Mouse (Mus musculus): ENCODE results near the gene Zfp281.

Zfp281 gene

DNA sequence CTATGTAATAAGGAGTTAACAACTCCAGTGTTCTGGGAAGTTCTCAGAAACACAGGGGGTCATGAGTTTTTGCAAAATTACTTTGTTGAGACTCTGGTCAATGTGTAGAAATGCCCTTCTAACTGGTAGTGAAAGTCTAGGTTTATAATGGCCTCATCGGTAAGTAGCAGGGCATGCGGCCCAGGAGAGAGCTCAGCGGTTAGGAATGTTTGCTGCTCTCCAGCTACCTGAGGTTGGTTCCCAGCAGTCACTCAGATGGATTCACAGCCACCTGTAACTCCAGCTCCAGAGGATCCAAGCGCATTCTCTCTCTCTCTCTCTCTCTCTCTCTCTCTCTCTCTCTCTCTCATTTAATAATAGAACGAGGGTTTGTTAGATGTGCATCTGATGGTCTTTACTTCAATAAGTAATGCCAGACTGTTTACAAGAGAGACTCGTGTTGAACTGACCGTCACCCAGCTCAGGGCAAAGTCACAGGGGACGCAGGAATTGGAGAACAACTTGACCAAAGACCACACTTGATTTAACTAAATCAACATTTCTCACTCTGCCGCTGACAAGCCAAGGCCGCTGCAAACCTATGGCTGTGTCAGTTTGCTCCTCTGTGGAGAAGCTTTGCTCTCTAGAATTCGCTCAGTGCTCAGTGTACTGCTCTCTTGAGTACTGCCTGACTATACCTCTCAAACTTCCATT, 9.8 kb upstream of the Zfp281 start:
- no peak for DNase-seq

DNA sequence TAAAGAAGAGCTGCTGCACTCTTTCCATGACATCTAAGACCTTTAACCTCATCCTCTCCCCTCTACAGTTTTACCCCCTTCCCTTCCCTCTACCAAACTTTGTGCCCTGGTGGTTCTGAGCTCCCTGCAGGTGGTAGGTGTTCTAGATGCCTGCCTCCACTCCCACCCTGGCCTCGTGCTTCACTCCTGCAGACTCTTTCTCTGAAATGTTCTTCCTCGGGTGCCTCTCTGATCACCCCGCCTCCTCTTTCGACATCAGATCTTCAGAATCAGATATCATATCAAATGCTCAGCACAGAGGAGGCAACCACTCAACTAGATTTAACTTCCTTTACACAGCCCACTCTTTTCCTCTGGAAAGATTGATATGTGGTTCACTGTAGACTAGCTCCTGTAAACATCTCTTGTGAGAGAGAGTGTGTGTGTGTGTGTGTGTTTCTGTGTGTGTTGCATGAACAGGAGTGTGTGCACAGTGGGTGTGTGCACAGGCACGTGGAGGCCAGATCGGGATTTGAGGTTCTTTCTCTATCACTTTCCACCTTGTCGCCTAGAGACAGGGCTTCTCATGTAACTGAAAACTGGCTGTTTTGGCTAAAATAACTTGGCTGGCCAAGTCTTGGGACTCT, 7.4 kb upstream of the Zfp281 start:
- DNase-seq, result no peak

DNA sequence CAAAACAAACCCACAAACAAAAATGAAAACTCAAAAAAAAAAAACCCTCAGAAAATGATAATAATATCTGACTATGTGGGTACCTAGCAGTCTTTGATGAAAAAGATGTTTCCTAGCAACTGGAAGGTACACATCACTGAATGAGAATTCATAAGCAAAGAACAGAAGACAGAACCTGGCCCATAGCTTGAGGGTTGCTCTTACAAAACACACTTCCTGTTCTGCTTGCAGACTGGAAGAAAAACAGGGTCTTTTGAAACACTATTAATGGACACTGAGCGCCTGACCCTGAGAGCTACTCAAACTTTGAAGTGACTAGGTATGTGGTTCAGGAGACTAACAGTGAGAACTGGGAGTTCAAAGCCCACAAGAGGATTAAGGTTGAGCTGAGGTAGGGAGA, 6.1 kb upstream of the Zfp281 start:
- DNase-seq, result no peak

DNA sequence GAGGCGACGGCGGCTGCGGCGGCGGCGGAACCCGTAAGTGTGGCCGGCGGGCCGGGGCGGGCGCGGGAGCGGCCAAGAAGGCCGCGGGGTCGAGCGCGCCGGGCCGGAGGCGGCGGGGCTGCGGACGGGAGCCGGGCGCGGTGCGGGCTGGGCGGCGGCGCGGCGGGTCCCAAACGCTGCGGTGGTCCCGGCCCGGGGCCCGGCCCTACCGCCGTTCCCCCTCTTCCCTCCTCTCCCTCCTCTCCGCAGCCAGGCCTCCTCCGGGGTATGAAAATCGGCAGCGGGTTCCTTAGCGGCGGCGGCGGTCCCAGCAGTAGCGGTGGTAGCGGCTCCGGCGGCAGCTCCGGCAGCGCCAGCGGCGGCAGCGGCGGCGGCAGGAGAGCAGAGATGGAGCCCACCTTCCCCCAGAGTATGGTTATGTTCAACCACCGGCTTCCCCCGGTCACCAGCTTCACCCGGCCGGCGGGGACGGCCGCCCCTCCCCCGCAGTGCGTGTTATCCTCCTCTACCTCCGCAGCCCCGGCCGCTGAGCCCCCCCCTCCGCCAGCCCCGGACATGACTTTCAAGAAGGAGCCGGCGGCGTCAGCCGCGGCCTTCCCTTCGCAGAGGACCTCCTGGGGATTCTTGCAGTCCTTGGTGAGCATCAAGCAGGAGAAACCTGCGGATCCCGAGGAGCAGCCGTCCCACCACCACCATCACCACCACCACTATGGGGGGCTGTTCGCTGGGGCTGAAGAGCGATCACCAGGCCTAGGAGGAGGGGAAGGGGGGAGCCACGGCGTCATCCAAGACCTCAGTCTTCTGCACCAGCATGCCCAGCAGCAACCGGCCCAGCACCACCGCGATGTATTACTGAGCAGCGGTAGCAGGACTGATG, 556 bp downstream of the Zfp281 start:
- peak; percentile 50 for DNase-seq

DNA sequence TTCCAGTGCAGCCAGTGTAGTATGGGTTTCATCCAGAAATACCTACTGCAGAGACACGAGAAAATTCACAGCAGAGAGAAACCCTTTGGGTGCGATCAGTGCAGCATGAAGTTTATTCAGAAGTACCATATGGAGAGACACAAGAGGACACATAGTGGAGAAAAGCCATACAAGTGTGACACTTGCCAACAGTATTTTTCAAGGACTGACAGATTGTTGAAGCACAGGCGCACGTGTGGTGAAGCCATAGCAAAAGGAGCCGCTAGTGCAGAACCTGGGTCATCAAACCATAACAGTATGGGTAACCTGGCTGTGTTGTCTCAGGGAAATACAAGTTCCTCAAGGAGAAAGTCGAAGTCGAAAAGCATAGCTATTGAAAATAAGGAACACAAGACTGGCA, 1.4 kb downstream of the Zfp281 start:
- DNase-seq, result no peak

DNA sequence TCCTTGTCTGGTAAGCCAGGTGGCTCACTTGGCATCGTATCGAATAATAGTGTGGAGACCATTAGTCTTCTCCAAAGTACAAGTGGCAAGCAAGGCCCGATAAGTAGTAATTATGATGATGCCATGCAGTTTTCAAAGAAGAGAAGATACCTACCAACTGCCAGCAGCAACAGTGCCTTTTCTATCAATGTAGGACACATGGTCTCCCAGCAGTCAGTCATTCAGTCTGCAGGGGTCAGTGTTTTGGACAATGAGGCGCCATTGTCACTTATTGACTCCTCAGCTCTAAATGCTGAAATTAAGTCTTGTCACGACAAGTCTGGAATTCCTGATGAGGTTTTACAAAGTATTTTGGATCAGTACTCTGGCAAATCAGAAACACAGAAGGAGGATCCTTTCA, 2.1 kb downstream of the Zfp281 start:
- no peak for DNase-seq

DNA sequence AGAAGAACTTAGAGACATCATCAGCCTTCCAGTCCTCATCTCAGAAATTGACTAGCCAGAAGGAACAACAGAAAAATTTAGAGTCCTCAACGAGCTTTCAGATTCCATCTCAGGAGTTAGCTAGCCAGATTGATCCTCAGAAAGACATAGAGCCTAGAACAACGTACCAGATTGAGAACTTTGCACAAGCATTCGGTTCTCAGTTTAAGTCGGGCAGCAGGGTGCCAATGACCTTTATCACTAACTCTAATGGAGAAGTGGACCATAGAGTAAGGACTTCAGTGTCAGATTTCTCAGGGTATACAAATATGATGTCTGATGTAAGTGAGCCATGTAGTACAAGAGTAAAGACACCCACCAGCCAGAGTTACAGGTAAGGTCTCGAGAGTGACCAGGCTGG, 2.9 kb downstream of the Zfp281 start:
- no peak for DNase-seq

DNA sequence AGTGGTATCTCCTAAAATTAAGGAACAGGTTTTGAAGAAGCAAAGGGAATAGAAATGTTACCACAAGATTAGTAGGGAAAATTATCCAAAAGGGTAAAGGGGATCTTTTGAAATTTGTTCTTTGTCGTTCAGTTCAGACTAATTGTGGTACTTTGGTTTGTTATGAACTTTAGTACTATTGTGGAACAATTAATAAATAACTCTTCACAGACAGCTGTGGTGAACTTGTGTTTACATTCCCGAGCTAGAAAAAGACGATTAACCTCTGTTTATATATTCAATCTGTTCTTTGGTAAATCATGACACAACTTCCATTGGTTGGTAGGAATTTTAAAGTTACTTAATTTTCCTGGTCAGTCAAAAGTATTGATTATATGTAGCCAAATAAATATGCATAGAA, 8.2 kb downstream of the Zfp281 start:
- DNase-seq, result no peak

DNA sequence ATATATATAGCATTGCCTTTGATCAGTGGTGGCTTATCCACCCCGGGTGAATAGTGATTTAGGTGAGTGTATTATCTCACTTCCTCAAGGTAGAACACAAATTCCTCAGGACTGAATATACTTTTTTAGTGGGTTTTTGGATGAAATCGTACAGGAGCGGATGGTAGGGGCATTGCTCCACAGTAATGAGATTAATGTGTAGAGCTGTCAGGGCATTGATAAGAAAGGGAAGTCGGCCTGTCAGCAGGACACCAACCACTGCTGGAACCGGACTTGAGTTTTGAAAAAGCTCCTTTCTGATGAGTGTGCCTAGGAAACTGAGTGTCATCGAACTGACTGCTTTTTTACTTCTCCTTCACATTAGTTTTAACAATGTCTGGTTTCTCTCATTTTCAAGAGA, 10.9 kb downstream of the Zfp281 start:
- DNase-seq, result no peak

DNA sequence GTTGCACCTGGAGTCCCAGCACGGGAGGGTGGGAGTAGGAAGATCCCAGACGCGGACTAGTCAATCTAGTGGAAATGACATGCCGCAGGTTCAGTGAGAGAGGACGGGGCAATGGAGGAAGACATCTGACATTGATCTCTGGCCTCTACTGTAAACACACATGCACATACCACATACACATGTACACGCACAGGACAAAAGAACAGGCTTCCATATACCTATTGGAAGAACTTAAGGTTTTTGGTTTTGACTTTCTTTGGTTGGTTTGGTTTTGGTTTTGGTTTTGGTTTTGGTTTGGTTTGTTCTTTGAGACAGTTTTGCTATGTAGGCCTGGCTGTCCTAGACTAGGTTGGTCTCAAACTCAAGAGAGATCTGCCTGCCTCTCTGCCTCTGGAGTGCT, 12.2 kb downstream of the Zfp281 start:
- no peak for DNase-seq

DNA sequence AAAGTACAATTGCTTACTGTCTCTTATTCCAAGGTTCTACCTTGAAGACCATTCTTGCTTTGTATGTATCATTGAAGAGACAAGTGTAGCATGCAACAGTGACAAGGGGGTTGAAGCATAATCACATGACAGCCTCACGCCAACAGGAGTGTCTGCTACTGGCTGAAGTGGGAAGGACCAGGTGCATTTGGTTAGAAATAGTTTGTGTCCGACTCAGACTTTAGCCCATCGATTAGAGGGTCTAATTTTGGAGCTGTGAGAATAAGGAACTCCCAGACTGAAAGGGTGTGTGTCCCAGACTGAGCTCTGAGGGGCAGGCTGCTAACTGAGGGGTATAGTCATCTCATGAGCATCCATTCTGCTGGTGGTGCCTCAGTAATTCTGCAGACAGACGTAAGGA, 13.0 kb downstream of the Zfp281 start:
- no peak for DNase-seq

DNA sequence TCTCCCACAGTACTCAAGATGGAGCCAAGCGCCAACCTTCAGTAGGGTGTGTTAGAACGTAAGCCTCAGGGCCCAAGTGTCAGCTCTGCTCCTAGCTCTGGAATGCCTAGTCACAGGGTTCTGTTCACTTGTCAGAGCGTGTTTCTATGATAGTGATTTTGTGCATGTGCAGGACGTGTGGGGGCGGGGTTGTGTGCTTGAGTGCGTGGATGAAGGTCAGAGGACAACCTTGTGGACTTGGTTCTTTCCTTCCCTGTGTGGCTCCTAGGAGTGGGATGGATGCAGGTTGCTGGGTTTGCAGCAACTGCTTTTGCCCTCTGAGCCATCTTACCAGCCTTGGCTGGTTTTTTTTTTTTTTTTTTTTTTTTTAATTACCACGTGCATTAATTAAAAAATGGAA, 13.5 kb downstream of the Zfp281 start:
- no peak for DNase-seq

DNA sequence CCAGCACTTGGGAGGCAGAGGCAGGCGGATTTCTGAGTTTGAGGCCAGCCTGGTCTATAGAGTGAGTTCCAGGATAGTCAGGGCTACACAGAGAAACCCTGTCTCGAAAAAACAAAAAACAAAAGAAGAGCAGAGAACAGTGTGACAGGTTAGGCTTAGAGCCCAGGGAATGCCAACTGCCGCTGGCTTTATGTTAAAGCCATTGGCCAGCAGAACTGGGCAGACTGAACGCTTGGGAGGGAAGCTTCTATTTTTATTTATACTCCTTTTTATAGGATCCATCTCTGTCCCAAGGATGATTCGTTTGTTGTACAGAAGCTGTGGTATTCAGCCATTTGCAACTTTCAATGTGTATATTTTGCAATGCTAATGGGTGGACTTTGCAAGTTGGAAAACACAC, 14.0 kb downstream of the Zfp281 start:
- no peak for DNase-seq

DNA sequence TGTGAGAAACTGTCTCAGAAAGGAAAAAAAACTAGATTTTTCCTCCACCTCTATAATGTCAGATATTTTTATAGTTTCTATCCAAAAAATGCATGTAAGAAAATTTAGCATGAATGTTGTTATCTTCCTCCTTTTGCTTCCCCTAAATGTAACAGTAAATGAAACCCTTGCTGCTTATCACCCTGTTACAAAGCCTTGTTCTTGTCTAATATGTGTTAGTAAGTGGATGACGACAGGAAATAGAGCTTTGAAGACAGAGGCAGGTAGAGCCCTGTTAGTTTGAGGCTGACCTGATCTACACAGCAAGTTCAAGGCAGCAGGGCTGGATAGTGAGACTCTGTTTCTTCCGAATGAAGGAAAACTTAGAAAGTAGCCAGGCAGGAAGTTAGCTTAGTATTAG, 14.5 kb downstream of the Zfp281 start:
- no peak for DNase-seq

DNA sequence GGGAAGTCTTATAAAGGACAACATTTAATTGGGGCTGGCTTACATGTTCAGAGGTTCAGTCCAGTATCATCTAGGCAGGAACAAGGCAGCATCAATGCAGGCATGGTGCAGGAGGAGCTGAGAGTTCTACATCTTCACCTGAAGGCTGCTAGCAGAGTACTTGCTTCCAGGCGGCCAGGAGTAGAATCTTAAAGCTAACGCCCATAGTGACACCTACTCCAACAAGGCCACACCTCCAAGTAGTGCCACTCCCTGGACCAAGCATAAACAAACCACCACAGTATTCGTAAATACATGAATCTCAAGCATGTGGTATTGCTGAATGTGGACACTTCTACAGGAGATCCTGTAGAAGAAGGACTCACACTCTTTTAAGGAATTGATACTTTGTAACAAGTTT, 18.0 kb downstream of the Zfp281 start:
- DNase-seq, result no peak

DNA sequence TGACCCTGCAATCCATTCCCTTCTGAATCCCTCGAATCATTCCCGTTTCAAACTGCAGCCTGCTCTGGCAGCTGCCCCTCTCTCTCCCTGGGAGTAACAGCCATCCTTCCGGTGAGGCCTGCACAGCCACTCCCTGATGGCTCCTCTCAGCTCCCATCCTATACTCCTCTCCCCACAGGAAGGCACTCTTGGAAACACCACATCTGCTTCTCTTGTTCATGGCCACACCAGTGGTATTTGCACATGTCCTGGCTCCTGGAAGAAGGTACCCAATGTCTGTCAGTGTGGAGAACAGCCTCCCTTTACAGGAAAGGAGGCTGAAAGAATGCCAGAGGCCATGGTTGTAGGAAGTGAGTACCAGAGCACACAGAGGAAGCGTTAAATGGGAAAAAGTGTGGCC, 19.8 kb downstream of the Zfp281 start:
- no peak for DNase-seq

DNA sequence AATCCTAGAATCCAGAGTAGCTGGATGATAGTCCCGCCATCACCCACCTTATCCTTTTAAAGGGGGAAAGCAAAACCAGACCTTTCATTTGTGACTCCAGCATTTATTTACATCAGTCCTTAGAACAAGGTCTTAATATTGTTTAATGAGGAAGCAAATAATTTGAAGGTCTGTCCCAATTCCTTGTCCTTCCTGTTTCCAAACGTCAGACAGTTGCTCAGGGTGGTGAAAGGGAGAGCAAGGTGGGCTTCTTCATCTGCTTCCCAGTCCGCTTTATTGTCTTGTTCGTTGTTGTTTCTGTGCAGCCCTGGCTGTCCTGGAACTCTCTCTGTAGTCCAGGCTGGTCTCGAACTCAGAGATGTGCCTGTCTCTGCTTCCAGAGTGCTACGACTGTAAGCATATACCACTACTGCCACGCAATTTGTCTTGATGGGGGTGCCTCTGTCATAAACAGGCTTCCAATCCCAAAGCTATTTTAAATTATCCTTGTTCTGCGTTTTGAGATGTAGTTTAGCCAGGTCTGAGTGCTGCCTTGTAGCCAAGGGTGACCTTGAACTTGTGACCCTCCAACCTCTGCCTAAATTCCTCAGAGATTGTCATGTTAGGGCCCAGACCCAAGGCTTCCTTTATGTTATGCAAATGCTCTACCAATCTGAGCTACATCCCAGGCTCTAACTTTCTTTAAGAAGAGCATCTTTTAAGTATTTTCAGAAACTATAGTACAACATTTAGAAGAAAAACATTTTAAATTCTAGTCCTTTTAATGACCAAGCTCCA, 21.3 kb downstream of the Zfp281 start:
- DNase-seq, result no peak

DNA sequence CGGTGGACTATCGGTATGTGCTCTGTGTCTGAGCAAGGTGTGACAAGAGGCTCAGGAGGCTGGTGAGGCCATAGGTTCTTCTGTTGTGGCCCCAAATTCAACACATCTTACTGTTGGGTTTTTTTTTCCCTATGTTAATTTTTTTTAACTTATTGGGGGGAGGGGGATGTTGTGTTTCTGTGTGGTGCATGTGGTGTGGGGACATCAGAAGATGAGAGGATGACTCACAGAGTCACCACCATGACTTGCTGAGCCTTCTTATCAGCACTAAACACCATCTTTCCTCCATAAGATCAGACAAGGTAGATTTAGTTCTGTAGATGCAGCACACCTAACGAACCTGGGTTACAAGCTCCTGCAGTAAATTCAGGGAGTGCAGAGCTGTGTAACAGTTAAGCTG, 27.4 kb downstream of the Zfp281 start:
- DNase-seq, result no peak

DNA sequence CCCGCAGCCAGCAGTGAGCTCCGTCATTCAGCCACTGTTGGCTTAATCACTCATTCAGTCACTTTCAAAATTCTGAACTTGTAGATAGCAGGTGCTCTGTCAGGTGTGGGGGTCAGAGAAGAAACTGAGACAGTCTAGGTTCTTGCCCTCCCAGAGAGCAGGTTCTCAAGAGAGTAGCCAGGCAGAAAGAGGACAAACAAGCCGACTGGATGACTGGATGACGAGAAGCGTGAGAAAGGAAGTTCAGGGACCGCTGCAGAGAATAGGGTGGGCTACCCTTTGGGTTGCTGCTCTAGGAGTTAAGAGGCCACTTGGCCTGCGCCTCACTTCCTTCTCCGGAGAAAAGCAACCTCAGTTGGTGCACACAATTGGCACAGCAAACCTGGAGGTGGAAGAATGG, 28.8 kb downstream of the Zfp281 start:
- no peak for DNase-seq

DNA sequence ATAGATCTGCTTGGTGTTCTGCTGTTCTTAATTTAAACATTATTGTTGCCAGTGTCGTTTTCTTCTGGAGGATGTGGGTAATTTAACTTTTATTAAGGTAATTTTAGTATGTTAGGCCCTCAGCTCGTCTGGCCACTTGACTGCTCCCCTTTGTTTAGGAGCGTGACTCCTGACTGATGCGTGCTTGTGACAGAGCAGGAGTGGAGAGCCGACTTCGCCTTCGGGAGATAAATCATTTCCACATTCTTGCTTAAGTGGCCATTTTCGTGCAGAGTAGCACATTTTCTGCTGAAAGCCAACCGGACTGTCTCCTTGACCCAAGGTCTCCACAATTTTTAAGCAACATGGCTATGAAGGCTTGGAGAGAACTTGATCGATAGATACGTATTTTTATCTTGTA, 29.7 kb downstream of the Zfp281 start:
- DNase-seq, result no peak

DNA sequence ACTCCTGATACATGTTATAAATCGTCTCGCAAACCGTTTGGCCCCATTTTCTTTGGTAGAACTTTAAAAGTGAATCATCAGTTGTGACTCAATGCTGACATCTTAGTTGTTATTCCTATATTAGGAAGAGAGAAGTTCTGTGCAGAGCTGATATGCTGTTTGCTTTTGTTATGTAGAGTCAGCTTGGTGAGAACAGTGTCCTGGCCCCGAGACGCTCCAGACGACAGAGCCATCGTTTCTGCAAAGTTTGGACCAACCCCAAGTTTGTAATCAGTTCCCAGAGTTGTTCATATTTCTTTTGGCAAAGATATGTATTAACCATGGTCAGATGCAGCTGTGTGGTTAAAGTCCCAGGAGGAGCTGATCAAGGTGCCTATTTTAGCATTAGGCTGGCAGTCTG, 31.9 kb downstream of the Zfp281 start:
- DNase-seq, result no peak

DNA sequence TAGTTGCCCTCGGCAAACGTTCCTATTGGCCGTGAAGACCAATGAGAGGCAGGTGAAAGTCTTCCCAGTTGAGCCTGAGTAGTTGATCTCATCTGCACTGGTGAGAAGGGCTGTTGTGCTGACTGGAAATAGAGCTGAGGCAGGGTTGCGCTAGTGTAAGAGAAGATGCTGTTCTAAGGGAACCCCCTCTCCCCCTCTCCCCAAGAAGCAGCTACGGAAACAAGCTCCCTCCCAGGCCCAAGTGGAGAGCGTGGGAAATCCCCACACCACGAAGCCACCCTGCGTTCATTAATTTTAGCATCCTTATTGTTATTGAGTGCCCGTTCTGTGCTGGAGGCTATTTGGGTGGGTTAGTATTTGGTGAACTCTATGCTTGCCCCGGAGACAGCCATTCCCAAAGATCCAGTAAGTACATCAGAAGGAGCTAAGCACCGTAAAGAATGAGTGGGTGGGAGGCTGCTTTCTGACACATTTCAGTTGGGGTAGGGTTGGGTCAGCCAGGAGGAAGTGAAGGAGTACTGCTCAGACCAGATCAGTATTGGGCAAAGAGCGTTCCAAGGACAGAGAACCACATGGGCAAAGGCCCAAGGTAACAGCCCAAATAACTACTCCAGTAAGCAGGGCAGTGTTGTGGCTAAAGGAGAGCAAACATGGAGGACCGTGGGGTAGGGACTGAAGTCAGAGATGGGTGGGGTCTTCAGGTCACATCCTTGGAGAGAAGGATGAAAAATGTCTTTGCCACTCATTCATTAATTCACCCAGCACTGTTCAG, 33.9 kb downstream of the Zfp281 start:
- no peak for DNase-seq

DNA sequence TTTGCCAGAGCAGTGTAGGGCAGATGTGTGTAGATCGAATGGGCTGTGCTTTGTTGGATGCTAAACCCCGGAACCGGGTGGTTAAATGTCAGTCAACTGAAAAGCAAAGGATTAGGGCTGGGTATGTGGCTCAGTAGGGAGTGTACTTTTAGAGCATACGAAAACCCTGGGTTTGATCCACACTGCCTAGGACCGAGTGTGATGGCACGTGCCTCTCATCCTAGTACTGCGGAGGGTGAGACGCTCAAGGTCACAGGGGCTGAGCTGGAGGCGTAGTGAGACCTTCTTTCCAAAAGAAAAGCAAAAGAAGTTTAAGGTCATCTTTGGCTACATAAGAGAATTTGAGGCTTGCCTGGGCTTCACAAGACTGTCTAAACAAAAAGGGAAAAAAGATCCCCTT, 34.6 kb downstream of the Zfp281 start:
- DNase-seq, result no peak

Measured in right cerebral cortex, postnatal 14 days (tissue).